Mouse (Mus musculus) olfactory bulb, adult 2 months (tissue): ENCODE measurements around the gene Gtf2ird1.

ENCODE experiments used
- CTCF ChIP-seq: fragments of 200-500 bp; IDR thresholded peaks from 2 replicates; pipeline ENCODE4 v1.5.1; 2012; ENCODE audit warnings: low read depth, mild to moderate bottlenecking, low read length, moderate library complexity; ENCODE audit not compliant: insufficient read depth
- POLR2A ChIP-seq: fragments of 200-500 bp; IDR thresholded peaks from 2 replicates; pipeline ENCODE4 v1.6.1; 2012; ENCODE audit warnings: mild to moderate bottlenecking, low read depth, low read length, moderate library complexity; ENCODE audit not compliant: insufficient read depth

DNA sequence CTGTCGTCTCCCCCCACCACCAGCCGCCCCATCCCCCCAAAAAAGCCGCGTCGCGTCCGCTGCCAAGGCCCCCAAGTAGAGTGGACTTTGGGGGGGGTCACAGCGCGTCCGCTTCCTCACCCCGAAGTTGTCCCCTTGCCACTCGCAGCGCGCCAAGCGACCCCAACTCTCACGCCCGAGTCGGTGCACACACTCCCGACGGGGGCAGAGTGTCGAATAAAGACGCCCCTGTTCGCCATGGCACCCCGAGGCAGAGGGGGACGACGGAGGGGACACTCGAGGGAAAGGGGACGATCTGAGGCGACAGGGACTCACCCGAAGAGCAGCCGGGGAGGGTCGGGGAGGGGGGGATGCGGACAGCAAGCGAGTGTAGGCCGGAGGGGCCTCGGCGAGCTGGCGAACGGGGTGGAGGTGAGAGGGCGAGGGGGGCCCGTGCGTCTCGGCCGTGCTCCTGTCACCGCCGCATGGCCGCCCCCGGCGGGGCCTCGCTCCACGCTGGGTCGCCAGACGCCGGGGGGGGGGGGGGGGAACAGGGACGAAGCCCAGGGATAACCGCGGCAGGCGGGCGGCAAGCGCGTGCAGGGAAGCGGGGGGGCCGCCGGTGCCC is 142.3 kb downstream of the Gtf2ird1 start:
- TF ChIP-seq CTCF (no peak), POLR2A (no peak)
